Mouse (Mus musculus) limb, embryonic 15.5 days (tissue): ENCODE data around the gene Ncs1. TPM values are rescaled to one million over a fixed set of nuclear protein-coding genes. Genes with fewer than 3 reads are reported as not detected.

ENCODE experiments used
- ATAC-seq: fragments of 200-750 bp; cut with Nextera tagmentation; 2 replicates; pipeline ENCODE4 v1.8.0; 2017; ENCODE audit warnings: low read depth, moderate TSS enrichment; ENCODE audit not compliant: insufficient number of reproducible peaks, low FRiP score, low TSS enrichment
- H3K27ac ChIP-seq: fragments of 300-500 bp; sonication (generic); 2 replicates; pipeline ENCODE4 v1.5.1; 2015; ENCODE audit warnings: moderate library complexity, mild to moderate bottlenecking, inconsistent platforms
- H3K27me3 ChIP-seq: fragments of 300-500 bp; sonication (generic); 2 replicates; pipeline ENCODE4 v1.6.1; 2015; ENCODE audit warnings: inconsistent platforms
- H3K36me3 ChIP-seq: fragments of 300-500 bp; sonication (generic); 2 replicates; pipeline ENCODE4 v1.6.1; 2015; ENCODE audit warnings: inconsistent platforms
- H3K4me1 ChIP-seq: fragments of 300-500 bp; sonication (generic); 2 replicates; pipeline ENCODE4 v1.6.1; 2015; ENCODE audit warnings: inconsistent platforms
- H3K4me2 ChIP-seq: fragments of 300-500 bp; sonication (generic); 2 replicates; pipeline ENCODE4 v1.6.1; 2015; ENCODE audit warnings: mild to moderate bottlenecking, inconsistent platforms
- H3K4me3 ChIP-seq: fragments of 300-500 bp; sonication (generic); 2 replicates; pipeline ENCODE4 v1.5.1; 2015; ENCODE audit warnings: mild to moderate bottlenecking, inconsistent platforms
- H3K9ac ChIP-seq: fragments of 300-500 bp; sonication (generic); 2 replicates; pipeline ENCODE4 v1.6.1; 2015; ENCODE audit warnings: inconsistent platforms
- H3K9me3 ChIP-seq: fragments of 300-500 bp; sonication (generic); 2 replicates; pipeline ENCODE4 v1.6.1; 2016; ENCODE audit warnings: inconsistent platforms
- WGBS: fragments of 180-500 bp; shearing (Covaris S2); methylation state at CpG from one replicate; pipeline ENCODE4 v1.1.7; 2015; 5-methylcytosine and 5-hydroxymethylcytosine counted together
- polyA plus RNA-seq: library from polyadenylated mRNA; unstranded; fragments of >200 nt; fragmentation: Nextera tagmentation; extraction: Ambion mirVana; gene quantifications from 2 replicates; pipeline ENCODE4 v1.2.1, GENCODE M21; 2015

Gene Ncs1
- polyA plus RNA-seq, 1 experiment from 2014 or later, result 33.9 TPM

GRCm38 (mm10) chr2:31263746-31264378 is 18.2 kb downstream of the Ncs1 start:
- WGBS, result 22% methylated on average over 10 of the region's 10 CpGs
- H3K27ac ChIP-seq, result peak overlapping the region; percentile 79
- no peaks in the 10 kb centered on the region; the same call in 1 of the 2 replicates for H3K36me3 ChIP-seq
- no peak overlapping the region for H3K9ac ChIP-seq
- peak overlapping the region; percentile 20; the same call in 1 of the 2 replicates for H3K4me2 ChIP-seq
- 0 out of 2 replicates have a peak, but pooled peaks have one; percentile 20 for ATAC-seq
- no peak overlapping the region for H3K4me3 ChIP-seq
- H3K27me3 ChIP-seq, result no peaks in the 10 kb centered on the region
- H3K9me3 ChIP-seq, result no peaks in the 10 kb centered on the region
- H3K4me1 ChIP-seq, result peaks cover 57% of the 10 kb centered on the region

- ATAC-seq, result no peak
- 56% methylated on average over 6 of the region's 6 CpGs for WGBS
- Histone ChIP-seq H3K36me3 (peaks cover 4% of the 10 kb centered on the region; the same call in 1 of the 2 replicates), H3K27me3 (no peaks in the 10 kb centered on the region), H3K4me2 (no peak overlapping the region), H3K9me3 (no peaks in the 10 kb centered on the region), H3K9ac (no peak overlapping the region), H3K27ac (no peak overlapping the region), H3K4me3 (no peak overlapping the region), H3K4me1 (peaks cover 42% of the 10 kb centered on the region)
These were observed 21.8 kb downstream of the Ncs1 start for GRCm38 (mm10) chr2:31267447-31267846.

GRCm38 (mm10) chr2:31268631-31269030 is 23.0 kb downstream of the Ncs1 start:
- peaks cover 4% of the 10 kb centered on the region; the same call in 1 of the 2 replicates for H3K36me3 ChIP-seq
- H3K4me1 ChIP-seq, result peaks cover 31% of the 10 kb centered on the region
- no peak overlapping the region for H3K4me2 ChIP-seq
- H3K27me3 ChIP-seq, result no peaks in the 10 kb centered on the region
- H3K4me3 ChIP-seq, result no peak overlapping the region
- H3K27ac ChIP-seq, result no peak overlapping the region
- no peak overlapping the region for H3K9ac ChIP-seq
- 42% methylated on average over 5 of the region's 5 CpGs for whole genome bisulfite sequencing
- ATAC-seq, result no peak
- H3K9me3 ChIP-seq, result no peaks in the 10 kb centered on the region

- peaks cover 25% of the 10 kb centered on the region for H3K4me1 ChIP-seq
- H3K27me3 ChIP-seq, result no peaks in the 10 kb centered on the region
- no peak overlapping the region for H3K9ac ChIP-seq
- no peaks in the 10 kb centered on the region for H3K9me3 ChIP-seq
- no peak for ATAC-seq
- 87% methylated on average over 6 of the region's 6 CpGs for WGBS
- no peak overlapping the region for H3K4me3 ChIP-seq
- no peak overlapping the region for H3K4me2 ChIP-seq
- H3K27ac ChIP-seq, result no peak overlapping the region
- H3K36me3 ChIP-seq, result peaks cover 4% of the 10 kb centered on the region; the same call in 1 of the 2 replicates
These were observed 23.6 kb downstream of the Ncs1 start for GRCm38 (mm10) chr2:31269188-31269587.

GRCm38 (mm10) chr2:31269847-31270246 is 24.2 kb downstream of the Ncs1 start:
- H3K4me3 ChIP-seq, result no peak overlapping the region
- H3K36me3 ChIP-seq, result peaks cover 4% of the 10 kb centered on the region; the same call in 1 of the 2 replicates
- no peak overlapping the region for H3K4me2 ChIP-seq
- peaks cover 18% of the 10 kb centered on the region for H3K4me1 ChIP-seq
- 95% methylated on average over 10 of the region's 10 CpGs for WGBS
- no peak for ATAC-seq
- no peaks in the 10 kb centered on the region for H3K27me3 ChIP-seq
- H3K9ac ChIP-seq, result no peak overlapping the region
- no peak overlapping the region for H3K27ac ChIP-seq
- no peaks in the 10 kb centered on the region for H3K9me3 ChIP-seq

GRCm38 (mm10) chr2:31270470-31270869 is 24.8 kb downstream of the Ncs1 start:
- no peak for ATAC-seq
- H3K9me3 ChIP-seq, result no peaks in the 10 kb centered on the region
- peaks cover 12% of the 10 kb centered on the region for H3K4me1 ChIP-seq
- 89% methylated on average over 8 of the region's 8 CpGs for WGBS
- no peaks in the 10 kb centered on the region for H3K27me3 ChIP-seq
- no peak overlapping the region for H3K27ac ChIP-seq
- no peak overlapping the region for H3K9ac ChIP-seq
- peaks cover 9% of the 10 kb centered on the region; the same call in 1 of the 2 replicates for H3K36me3 ChIP-seq
- H3K4me3 ChIP-seq, result no peak overlapping the region
- H3K4me2 ChIP-seq, result no peak overlapping the region

GRCm38 (mm10) chr2:31271071-31271470 is 25.4 kb downstream of the Ncs1 start:
- whole genome bisulfite sequencing, result 93% methylated on average over 1 of the region's 1 CpGs
- Histone ChIP-seq H3K27me3 (no peaks in the 10 kb centered on the region), H3K4me3 (no peak overlapping the region), H3K4me1 (peaks cover 12% of the 10 kb centered on the region), H3K9ac (no peak overlapping the region), H3K27ac (no peak overlapping the region), H3K4me2 (no peak overlapping the region), H3K9me3 (no peaks in the 10 kb centered on the region), H3K36me3 (peaks cover 10% of the 10 kb centered on the region; the same call in 1 of the 2 replicates)
- no peak for ATAC-seq

- no peaks in the 10 kb centered on the region for H3K4me1 ChIP-seq
- H3K9me3 ChIP-seq, result no peaks in the 10 kb centered on the region
- peaks cover 19% of the 10 kb centered on the region for H3K36me3 ChIP-seq
- H3K27me3 ChIP-seq, result no peaks in the 10 kb centered on the region
- no peak overlapping the region for H3K4me3 ChIP-seq
- no peak overlapping the region for H3K9ac ChIP-seq
- no peak overlapping the region for H3K27ac ChIP-seq
- H3K4me2 ChIP-seq, result no peak overlapping the region
- 88% methylated on average over 6 of the region's 6 CpGs for WGBS
- no peak for ATAC-seq
These were observed 29.4 kb downstream of the Ncs1 start for GRCm38 (mm10) chr2:31274993-31275392.

GRCm38 (mm10) chr2:31277810-31278209 is 32.2 kb downstream of the Ncs1 start:
- Histone ChIP-seq H3K4me2 (no peak overlapping the region), H3K4me1 (no peaks in the 10 kb centered on the region), H3K9me3 (no peaks in the 10 kb centered on the region), H3K9ac (no peak overlapping the region), H3K36me3 (peaks cover 40% of the 10 kb centered on the region), H3K27ac (no peak overlapping the region), H3K27me3 (no peaks in the 10 kb centered on the region), H3K4me3 (no peak overlapping the region)
- no peak for ATAC-seq
- 75% methylated on average over 6 of the region's 6 CpGs for WGBS

GRCm38 (mm10) chr2:31278483-31278882 is 32.9 kb downstream of the Ncs1 start:
- Histone ChIP-seq H3K4me1 (no peaks in the 10 kb centered on the region), H3K9ac (no peak overlapping the region)
- WGBS, result 70% methylated on average over 5 of the region's 5 CpGs

GRCm38 (mm10) chr2:31281138-31281537 is 35.5 kb downstream of the Ncs1 start:
- no peaks in the 10 kb centered on the region for H3K4me1 ChIP-seq
- H3K9me3 ChIP-seq, result no peaks in the 10 kb centered on the region
- H3K4me3 ChIP-seq, result no peak overlapping the region
- no peak for ATAC-seq
- H3K9ac ChIP-seq, result no peak overlapping the region
- WGBS, result 91% methylated on average over 8 of the region's 8 CpGs
- H3K27ac ChIP-seq, result no peak overlapping the region
- peaks cover 63% of the 10 kb centered on the region for H3K36me3 ChIP-seq
- H3K27me3 ChIP-seq, result no peaks in the 10 kb centered on the region
- no peak overlapping the region for H3K4me2 ChIP-seq

More at GRCm38 (mm10) chr2:31278483-31278882, 32.9 kb downstream of the Ncs1 start:
- no peaks in the 10 kb centered on the region for H3K9me3 ChIP-seq
- H3K4me3 ChIP-seq, result no peak overlapping the region
- no peak overlapping the region for H3K27ac ChIP-seq
- no peaks in the 10 kb centered on the region for H3K27me3 ChIP-seq
- H3K36me3 ChIP-seq, result peaks cover 46% of the 10 kb centered on the region
- ATAC-seq, result no peak
- H3K4me2 ChIP-seq, result no peak overlapping the region

- Histone ChIP-seq H3K4me1 (no peaks in the 10 kb centered on the region), H3K9ac (no peak overlapping the region), H3K36me3 (peaks cover 70% of the 10 kb centered on the region), H3K27ac (no peak overlapping the region), H3K4me2 (no peak overlapping the region), H3K4me3 (no peak overlapping the region), H3K27me3 (no peaks in the 10 kb centered on the region), H3K9me3 (no peaks in the 10 kb centered on the region)
- no peak for ATAC-seq
- WGBS, result 57% methylated on average over 7 of the region's 7 CpGs
These were observed 36.6 kb downstream of the Ncs1 start for GRCm38 (mm10) chr2:31282266-31282665.
